Mouse (Mus musculus) monocyte, adult 5-6 weeks (primary cell): ENCODE measurements at regions not wholly inside any gene's neighbourhood (a gene's known extent, or its start where the extent isn't known, plus 50 kb on each side); places are given as distances from the start of the nearest gene placed in this dataset.
"Not testable (repeated sequence)": the region's sequence is repeated elsewhere in the genome, so short reads cannot be mapped to it uniquely, and the experiment has no call there.

Source experiments
- ATAC-seq: fragments of 153-309, 156-312 bp; replicated peaks from 2 replicates; pipeline ENCODE4 v1.8.0; 2017; ENCODE audit warnings: mild to moderate bottlenecking; ENCODE audit not compliant: low TSS enrichment, insufficient number of reproducible peaks, severe bottlenecking, poor library complexity, low FRiP score

DNA sequence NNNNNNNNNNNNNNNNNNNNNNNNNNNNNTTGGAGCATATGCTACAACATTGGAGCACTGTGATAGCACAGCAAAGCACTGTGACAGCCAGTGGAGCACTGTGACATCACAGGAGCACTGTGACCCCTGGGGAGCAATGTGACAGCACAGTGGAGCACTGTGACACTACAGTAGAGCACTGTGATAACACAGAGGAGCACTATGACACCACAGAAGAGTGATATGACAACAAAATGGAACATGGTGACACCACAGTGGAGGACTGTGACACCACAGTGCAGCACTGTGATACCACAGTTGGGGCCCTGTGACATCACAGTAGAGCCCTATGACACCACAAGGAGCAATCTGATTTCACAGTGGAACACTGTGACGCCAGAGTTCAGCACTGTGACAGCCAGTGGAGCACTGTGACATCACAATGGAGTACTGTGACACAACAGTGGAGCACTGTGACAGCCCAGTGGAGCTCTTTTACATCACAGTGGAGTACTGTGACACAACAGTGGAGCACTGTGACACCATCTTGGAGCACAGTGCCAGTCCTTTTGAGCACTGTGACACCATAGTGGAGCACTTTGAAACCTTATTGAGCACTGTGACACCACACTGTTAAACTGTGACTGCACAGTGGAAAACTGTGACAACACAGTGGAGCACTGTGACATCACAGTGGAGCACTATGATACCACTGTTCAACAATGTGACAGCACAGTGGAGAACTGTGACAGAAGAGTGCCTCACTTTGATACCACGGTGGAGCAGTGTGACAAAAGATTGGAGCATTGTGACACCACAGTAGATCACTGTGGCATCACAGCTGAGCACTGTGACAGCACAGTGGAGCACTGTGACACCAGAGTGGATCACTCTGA lies 116.9 kb upstream of the Vmn1r2 start:
- ATAC-seq: peak; percentile 42

DNA sequence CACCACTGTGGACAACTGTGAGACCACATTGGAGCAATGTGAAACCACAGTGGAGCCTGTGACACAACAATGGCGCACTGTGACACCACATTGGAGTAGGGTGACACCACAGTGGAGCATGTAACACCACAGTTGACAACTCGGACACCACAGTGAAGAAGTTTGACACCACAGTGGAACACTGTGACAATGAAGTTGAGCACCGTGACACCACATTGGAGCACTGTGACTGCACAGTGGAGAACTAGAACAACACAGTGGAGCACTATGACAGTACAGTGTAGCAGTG lies 116.3 kb upstream of the Vmn1r2 start:
- no peak for ATAC-seq

GRCm38 (mm10) chr4:3051212-3051611 lies 115.9 kb upstream of the Vmn1r2 start:
- ATAC-seq: no peak

GRCm38 (mm10) chr4:3052314-3053059 lies 114.6 kb upstream of the Vmn1r2 start:
- ATAC-seq: peak; percentile 23; the same call in 1 of the 2 replicates

- ATAC-seq: no peak
Measured at GRCm38 (mm10) chr4:3053060-3053406, 114.1 kb upstream of the Vmn1r2 start.

- no peak for ATAC-seq
Measured at GRCm38 (mm10) chr4:3053496-3054216, 113.5 kb upstream of the Vmn1r2 start.

GRCm38 (mm10) chr4:3054886-3055285 lies 112.2 kb upstream of the Vmn1r2 start:
- no peak for ATAC-seq

- no peak for ATAC-seq
Measured at GRCm38 (mm10) chr4:3055396-3055795, 111.7 kb upstream of the Vmn1r2 start.

GRCm38 (mm10) chr4:3059511-3060054 lies 107.5 kb upstream of the Vmn1r2 start:
- no peak for ATAC-seq

GRCm38 (mm10) chr4:3062027-3062605 lies 105.0 kb upstream of the Vmn1r2 start:
- ATAC-seq: no peak

GRCm38 (mm10) chr4:3063966-3064365 lies 103.2 kb upstream of the Vmn1r2 start:
- ATAC-seq: no peak

GRCm38 (mm10) chr4:3064571-3064970 lies 102.5 kb upstream of the Vmn1r2 start:
- no peak for ATAC-seq

DNA sequence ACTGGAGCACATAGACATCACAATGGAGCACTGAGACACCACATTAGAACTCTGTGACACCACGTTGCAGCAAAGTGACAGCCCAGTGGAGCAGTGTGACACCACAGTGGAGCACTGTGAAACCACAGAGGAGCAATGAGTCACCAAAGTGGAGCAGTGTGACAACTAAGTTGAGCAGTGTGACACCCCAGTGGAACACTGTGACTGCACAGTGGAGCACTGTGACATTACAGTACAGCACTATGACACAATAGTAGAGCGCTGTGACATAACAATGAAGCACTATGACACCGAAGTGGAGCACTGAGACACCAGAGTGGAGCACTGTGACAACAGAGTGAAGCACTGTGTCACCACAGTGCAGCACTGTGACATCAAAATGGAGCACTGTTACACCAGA lies 101.8 kb upstream of the Vmn1r2 start:
- ATAC-seq: not testable (repeated sequence)

- no peak for ATAC-seq
Measured at GRCm38 (mm10) chr4:3066051-3066736, 100.9 kb upstream of the Vmn1r2 start.

GRCm38 (mm10) chr4:3067265-3067664 lies 99.9 kb upstream of the Vmn1r2 start:
- no peak for ATAC-seq

DNA sequence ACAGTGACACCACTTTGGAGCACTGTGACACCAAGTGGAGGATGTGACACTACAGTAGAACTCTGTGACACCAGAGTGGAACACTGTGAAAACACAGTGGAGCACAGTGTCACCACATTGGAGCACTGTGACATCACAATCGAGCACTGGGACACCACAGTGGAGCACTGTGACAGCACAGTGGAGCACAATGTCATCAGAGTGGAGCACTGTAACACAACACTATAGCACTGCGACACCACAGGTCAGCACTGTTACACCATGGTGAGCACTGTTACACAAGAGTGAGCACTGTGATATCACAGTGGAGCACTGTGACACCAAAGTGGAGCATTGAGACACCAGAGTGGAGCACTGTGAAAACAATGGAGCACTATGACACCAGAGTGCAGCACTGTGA lies 99.5 kb upstream of the Vmn1r2 start:
- peak; percentile 29 for ATAC-seq

GRCm38 (mm10) chr4:3068306-3069223 lies 98.6 kb upstream of the Vmn1r2 start:
- ATAC-seq: peak; percentile 19; the same call in 1 of the 2 replicates
